8 mouse cellular contexts compared by ENCODE assay signal in the genomic region with DNA sequence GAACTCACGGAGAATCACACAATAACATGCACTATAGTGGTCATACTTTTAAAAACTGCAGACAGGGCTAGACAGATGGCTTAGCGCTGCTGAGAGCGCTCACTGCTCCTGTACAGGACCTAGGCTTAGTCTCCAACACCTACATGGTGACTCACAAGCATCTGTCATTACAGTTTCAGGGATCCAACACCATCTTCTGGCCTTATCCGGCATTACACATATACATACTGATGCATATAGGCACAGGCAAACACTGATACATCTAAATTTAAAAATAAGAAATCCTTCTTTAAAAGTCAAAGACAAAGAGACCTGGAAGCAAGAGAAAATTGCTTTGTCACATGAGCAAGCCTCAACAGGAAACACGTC. TPM values are rescaled to one million over a fixed set of nuclear protein-coding genes. Genes with fewer than 3 reads are reported as not detected.
DNase-seq lines count a peak whose midpoint lies in the region; ATAC-seq and TF ChIP-seq lines count a peak whose summit lies in the region.

No protein-coding gene starts in this region.

- 92% methylated on average over 5 of the region's 5 CpGs for WGBS in heart, postnatal 0 days
- WGBS in neural tube, embryonic 13.5 days: 94% methylated on average over 5 of the region's 5 CpGs
- 92% methylated on average over 5 of the region's 5 CpGs for WGBS in neural tube, embryonic 15.5 days
- WGBS in forebrain, embryonic 16.5 days: 89% methylated on average over 5 of the region's 5 CpGs

- 0 out of 2 replicates have a peak, but pooled peaks cover 4% of the 10 kb centered on the region for H3K9me3 ChIP-seq in heart, postnatal 0 days (replicated peaks; ENCODE audit: control insufficient read depth, low read length)
- H3K9me3 ChIP-seq in neural tube, embryonic 13.5 days: 0 out of 2 replicates have a peak, but pooled peaks cover 3% of the 10 kb centered on the region
- no peaks in the 10 kb centered on the region; the same call in 1 of the 2 replicates for H3K9me3 ChIP-seq in neural tube, embryonic 15.5 days (replicated peaks)
- H3K9me3 ChIP-seq in forebrain, embryonic 16.5 days (ENCODE audit: control insufficient read depth, low read length): no peaks in the 10 kb centered on the region

- H3K36me3 ChIP-seq in heart, postnatal 0 days (replicated peaks; ENCODE audit: control insufficient read depth, insufficient read depth, low read length): peaks cover 13% of the 10 kb centered on the region
- H3K36me3 ChIP-seq in neural tube, embryonic 13.5 days: peaks cover 20% of the 10 kb centered on the region
- H3K36me3 ChIP-seq in neural tube, embryonic 15.5 days: peaks cover 4% of the 10 kb centered on the region; the same call in 1 of the 2 replicates
- H3K36me3 ChIP-seq in forebrain, embryonic 16.5 days (ENCODE audit: control insufficient read depth, insufficient read depth): peaks cover 2% of the 10 kb centered on the region

- no peak for ATAC-seq in heart, postnatal 0 days (ENCODE audit: insufficient read depth, low read depth)
- ATAC-seq in neural tube, embryonic 13.5 days (ENCODE audit: low read depth): no peak
- ATAC-seq in neural tube, embryonic 15.5 days (ENCODE audit: low FRiP score): no peak
- ATAC-seq in forebrain, embryonic 16.5 days: peak; percentile 52; the same call in 1 of the 2 replicates

- no peak overlapping the region for H3K4me2 ChIP-seq in heart, postnatal 0 days (ENCODE audit: low read depth, low read length)
- no peak overlapping the region for H3K4me2 ChIP-seq in neural tube, embryonic 13.5 days
- no peak overlapping the region for H3K4me2 ChIP-seq in neural tube, embryonic 15.5 days
- H3K4me2 ChIP-seq in forebrain, embryonic 16.5 days (ENCODE audit: low read length): no peak overlapping the region

- DNase-seq in heart, postnatal 0 days (ENCODE audit: low spot score): no peak
- DNase-seq in heart, adult 11 months: no peak
- no peak for DNase-seq in cerebellum, postnatal 25 days
- DNase-seq in urinary bladder, postnatal 10 days (ENCODE audit: low spot score): no peak
- no peak for DNase-seq in kidney, adult 9 months

- peak; percentile 14 for TF ChIP-seq CTCF in heart, postnatal 0 days (IDR thresholded peaks at IDR 0.05; ENCODE audit: low read depth)

- H3K4me3 ChIP-seq in heart, postnatal 0 days (ENCODE audit: low read depth, low read length): no peak overlapping the region
- H3K4me3 ChIP-seq in neural tube, embryonic 13.5 days: no peak overlapping the region
- H3K4me3 ChIP-seq in neural tube, embryonic 15.5 days (replicated peaks): no peak overlapping the region
- no peak overlapping the region for H3K4me3 ChIP-seq in forebrain, embryonic 16.5 days (replicated peaks; ENCODE audit: low read length)

- no peak for TF ChIP-seq EP300 in heart, postnatal 0 days (IDR thresholded peaks at IDR 0.05; ENCODE audit: low read depth)

- no peak overlapping the region for H3K9ac ChIP-seq in heart, postnatal 0 days (replicated peaks; ENCODE audit: low read depth, low read length)
- H3K9ac ChIP-seq in neural tube, embryonic 13.5 days: no peak overlapping the region
- no peak overlapping the region for H3K9ac ChIP-seq in neural tube, embryonic 15.5 days (replicated peaks)
- H3K9ac ChIP-seq in forebrain, embryonic 16.5 days (replicated peaks; ENCODE audit: low read depth, low read length): no peak overlapping the region

- no peaks in the 10 kb centered on the region for H3K4me1 ChIP-seq in heart, postnatal 0 days (ENCODE audit: control insufficient read depth, insufficient read depth)
- no peaks in the 10 kb centered on the region for H3K4me1 ChIP-seq in neural tube, embryonic 13.5 days (replicated peaks)
- no peaks in the 10 kb centered on the region for H3K4me1 ChIP-seq in neural tube, embryonic 15.5 days
- peaks cover 2% of the 10 kb centered on the region; the same call in 1 of the 2 replicates for H3K4me1 ChIP-seq in forebrain, embryonic 16.5 days (replicated peaks; ENCODE audit: control insufficient read depth, insufficient read depth, low read length)

- H3K27me3 ChIP-seq in heart, postnatal 0 days (ENCODE audit: control insufficient read depth, insufficient read depth, low read length): no peaks in the 10 kb centered on the region
- H3K27me3 ChIP-seq in neural tube, embryonic 13.5 days: no peaks in the 10 kb centered on the region
- no peaks in the 10 kb centered on the region for H3K27me3 ChIP-seq in neural tube, embryonic 15.5 days (replicated peaks)
- H3K27me3 ChIP-seq in forebrain, embryonic 16.5 days (replicated peaks; ENCODE audit: control insufficient read depth, insufficient read depth, low read length): no peaks in the 10 kb centered on the region

- H3K27ac ChIP-seq in heart, postnatal 0 days (ENCODE audit: low read depth): no peak overlapping the region
- 0 out of 2 replicates have a peak overlapping the region, but pooled peaks have one; percentile 52 for H3K27ac ChIP-seq in neural tube, embryonic 13.5 days (replicated peaks)
- no peak overlapping the region for H3K27ac ChIP-seq in neural tube, embryonic 15.5 days (replicated peaks)
- H3K27ac ChIP-seq in forebrain, embryonic 16.5 days (ENCODE audit: low read length): no peak overlapping the region

RNA-seq across cellular contexts. Expression of a gene that starts 13.1 kb away (rescaled TPM):
- total RNA-seq in heart, postnatal 0 days (2014; rRNA removed; ENCODE audit: low replicate concordance): 84.0 and 104 TPM in 2 replicates
- 40.7 and 46.5 TPM in 2 replicates for polyA plus RNA-seq in heart, postnatal 0 days (2015; fragmentation: Nextera tagmentation; extraction: Ambion mirVana)
- polyA plus RNA-seq in neural tube, embryonic 13.5 days (2015; fragmentation: Nextera tagmentation; extraction: Ambion mirVana): 39.1 and 46.4 TPM in 2 replicates
- polyA plus RNA-seq in neural tube, embryonic 15.5 days (2015; fragmentation: Nextera tagmentation; extraction: Ambion mirVana): 30.0 and 42.4 TPM in 2 replicates
- polyA plus RNA-seq in forebrain, embryonic 16.5 days (2015; fragmentation: Nextera tagmentation; extraction: Ambion mirVana): 46.2 and 54.9 TPM in 2 replicates
